Mouse (Mus musculus) myocyte (in vitro differentiated cells): ENCODE data around the gene Cartpt.

Source experiments
- CEBPB ChIP-seq: IDR thresholded peaks from 2 replicates; pipeline ENCODE4 v1.6.1; 2011; ENCODE audit warnings: mild to moderate bottlenecking, moderate library complexity; ENCODE audit not compliant: poor library complexity, insufficient read depth, severe bottlenecking
- E2F4 ChIP-seq: IDR thresholded peaks from one replicate; pipeline ENCODE4 v1.6.1; 2011; ENCODE audit warnings: mild to moderate bottlenecking, control low read depth, moderate library complexity; ENCODE audit not compliant: insufficient read depth
- MAX ChIP-seq: IDR thresholded peaks from one replicate; pipeline ENCODE4 v1.6.1; 2011; ENCODE audit warnings: low read depth, mild to moderate bottlenecking, control low read depth
- MYOG ChIP-seq, 3 experiments: IDR thresholded peaks; one replicate each; pipeline ENCODE4 v1.6.1; 2011; ENCODE audit warnings: control low read depth in 2 of 3, low read depth in 2 of 3, mild to moderate bottlenecking in 2 of 3; ENCODE audit not compliant: insufficient read length in 2 of 3, control insufficient read depth in 1 of 3, insufficient read depth in 1 of 3
- POLR2A ChIP-seq: IDR thresholded peaks from one replicate; pipeline ENCODE4 v1.6.1; 2011; ENCODE audit warnings: low read depth, mild to moderate bottlenecking, control low read depth, moderate library complexity; ENCODE audit not compliant: insufficient read length
- POLR2AphosphoS2 ChIP-seq: IDR thresholded peaks from one replicate; pipeline ENCODE4 v1.6.1; 2011; ENCODE audit warnings: low read depth, control low read depth; ENCODE audit not compliant: insufficient read length
- REST ChIP-seq: IDR thresholded peaks from one replicate; pipeline ENCODE4 v1.6.1; 2011; ENCODE audit warnings: mild to moderate bottlenecking, control low read depth, moderate library complexity; ENCODE audit not compliant: insufficient read depth, insufficient read length
- SRF ChIP-seq: IDR thresholded peaks from one replicate; pipeline ENCODE4 v1.6.1; 2011; ENCODE audit warnings: low read depth; ENCODE audit not compliant: control insufficient read depth, insufficient read length
- TCF12 ChIP-seq: IDR thresholded peaks from one replicate; pipeline ENCODE4 v1.6.1; 2011; ENCODE audit warnings: mild to moderate bottlenecking, control low read depth; ENCODE audit not compliant: poor library complexity, insufficient read depth, severe bottlenecking
- USF1 ChIP-seq: IDR thresholded peaks from one replicate; pipeline ENCODE4 v1.6.1; 2011; ENCODE audit warnings: low read depth, mild to moderate bottlenecking, control low read depth, moderate library complexity

- TF ChIP-seq POLR2AphosphoS2 (no peak), USF1 (no peak), CEBPB (no peak), POLR2A (no peak), SRF (no peak), MYOG (IDR thresholded peaks at IDR 0.05; ENCODE audit: control insufficient read depth in 1 of 3, insufficient read depth in 1 of 3, insufficient read length in 2 of 3, low read depth in 2 of 3) (no peak), E2F4 (no peak), TCF12 (no peak), MAX (no peak), REST (no peak)
Observed at GRCm38 (mm10) chr13:99872059-99872458, 28.8 kb downstream of the Cartpt start.
